Mouse (Mus musculus): ENCODE data around the gene Efna1. TPM values are rescaled to one million over a fixed set of nuclear protein-coding genes. Genes with fewer than 3 reads are reported as not detected.

Gene Efna1
- total RNA-seq, 4 experiments from 2014 or later: 15.9 to 28.0 (median 21.0) TPM

DNA sequence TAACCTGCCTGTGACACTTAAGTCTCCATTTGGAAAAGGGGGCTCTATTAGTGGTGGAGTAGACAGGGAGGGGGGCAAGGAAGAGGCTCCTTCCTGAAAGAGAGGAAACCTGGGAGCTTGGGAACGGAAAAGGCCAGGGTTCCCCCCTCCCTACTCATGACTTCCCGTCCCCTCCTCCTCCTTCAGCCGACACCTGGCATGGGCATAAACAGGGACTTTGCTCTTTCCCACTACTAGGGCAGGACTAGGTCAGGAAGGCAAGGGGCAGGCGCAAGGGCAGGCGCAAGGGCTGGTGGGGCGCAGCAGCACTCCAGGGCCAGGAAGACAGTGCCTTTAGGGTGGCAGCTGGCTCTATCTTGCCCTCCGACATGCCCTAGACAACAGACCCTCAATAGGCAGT lies 2.8 kb downstream of the Efna1 start:
- DNase-seq: peak; percentile 52

DNA sequence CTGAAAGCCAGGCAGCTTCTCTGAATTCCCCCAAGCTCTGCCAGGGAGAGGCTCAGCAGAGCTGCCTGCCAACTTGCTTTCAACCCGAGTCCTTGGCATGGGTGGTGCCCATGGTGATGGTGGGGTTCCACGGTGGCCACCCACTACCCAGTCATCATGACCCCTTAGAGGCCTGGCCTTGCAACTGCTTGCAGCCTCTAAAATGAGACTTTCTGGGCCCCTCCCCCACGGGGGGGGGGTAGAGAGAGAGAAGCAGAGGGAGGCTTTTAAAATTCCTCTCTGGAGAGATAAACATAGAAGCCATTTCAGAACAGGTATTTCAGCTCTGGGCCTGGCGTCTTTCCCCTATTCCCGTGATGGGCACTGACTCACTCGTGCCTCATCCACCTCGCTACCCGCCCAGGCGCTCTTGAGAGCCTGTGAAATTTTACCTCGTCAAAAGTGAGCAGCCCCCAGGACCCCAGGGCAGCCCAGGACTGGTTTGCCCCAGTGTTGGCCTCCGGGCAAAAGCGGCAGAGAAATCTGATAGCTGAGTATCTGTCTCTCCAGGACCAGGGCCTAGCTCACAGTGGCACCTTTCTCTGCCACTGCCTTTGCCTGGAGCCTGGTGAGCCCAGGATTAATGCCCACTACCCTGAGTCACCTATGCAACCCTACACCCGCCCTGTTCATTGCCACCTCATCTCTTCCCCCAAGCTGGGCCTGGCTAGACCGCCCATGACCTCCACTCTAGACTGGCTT lies 3.5 kb downstream of the Efna1 start:
- no peak for DNase-seq

- no peak for DNase-seq
Observed at GRCm38 (mm10) chr3:89276061-89276460, 4.9 kb downstream of the Efna1 start.

DNA sequence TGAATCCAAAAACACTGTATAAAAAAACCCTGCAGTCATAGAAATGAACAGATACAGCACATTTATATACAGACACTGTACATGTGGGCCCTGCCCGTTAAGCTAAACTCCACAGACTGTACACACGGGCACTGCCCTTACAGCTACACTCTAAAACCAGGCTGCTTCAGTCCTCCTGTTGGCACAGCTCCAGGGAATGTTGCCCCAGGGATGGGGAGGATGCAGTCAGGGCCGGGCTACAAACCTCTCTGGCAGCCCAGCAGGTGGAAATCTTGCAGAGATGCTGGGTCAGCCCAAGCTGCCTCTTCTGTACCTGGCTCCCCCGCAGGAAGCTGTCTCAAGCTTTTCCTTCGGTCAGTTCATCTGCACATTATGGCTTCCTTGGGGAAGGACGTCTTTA lies 9.2 kb downstream of the Efna1 start:
- no peak for DNase-seq

- DNase-seq: no peak
Observed at GRCm38 (mm10) chr3:89270891-89271290, 10.1 kb downstream of the Efna1 start.

- peak; percentile 76 for DNase-seq
Observed at GRCm38 (mm10) chr3:89270051-89270755, 10.7 kb downstream of the Efna1 start, which contains the start of gene Slc50a1. Slc50a1 (minus strand) TSS chr3:89270570.

GRCm38 (mm10) chr3:89268916-89269315 lies 12.0 kb downstream of the Efna1 start:
- DNase-seq: no peak

GRCm38 (mm10) chr3:89266439-89266893 lies 14.5 kb downstream of the Efna1 start:
- DNase-seq: peak; percentile 73

GRCm38 (mm10) chr3:89262417-89262816 lies 18.5 kb downstream of the Efna1 start:
- no peak for DNase-seq

DNA sequence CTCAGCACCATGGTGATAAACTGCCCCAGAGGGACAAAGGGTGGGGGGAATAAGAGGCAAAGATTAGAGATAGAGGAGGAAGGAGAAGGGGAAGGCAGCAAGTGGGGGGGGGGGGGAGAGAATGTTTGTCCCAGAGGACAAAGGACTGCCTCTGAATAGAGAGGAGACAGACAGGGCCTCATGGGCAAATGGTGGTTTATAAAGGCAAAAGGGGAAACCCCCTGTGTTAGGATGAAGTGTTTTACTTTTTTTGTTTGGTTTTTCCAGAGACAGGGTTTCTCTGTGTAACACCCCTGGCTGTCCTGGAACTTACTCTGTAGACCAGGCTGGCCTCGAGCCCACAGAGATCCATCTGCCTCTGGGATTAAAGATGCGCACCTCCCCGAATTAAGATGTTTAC lies 20.7 kb downstream of the Efna1 start:
- DNase-seq: no peak

DNA sequence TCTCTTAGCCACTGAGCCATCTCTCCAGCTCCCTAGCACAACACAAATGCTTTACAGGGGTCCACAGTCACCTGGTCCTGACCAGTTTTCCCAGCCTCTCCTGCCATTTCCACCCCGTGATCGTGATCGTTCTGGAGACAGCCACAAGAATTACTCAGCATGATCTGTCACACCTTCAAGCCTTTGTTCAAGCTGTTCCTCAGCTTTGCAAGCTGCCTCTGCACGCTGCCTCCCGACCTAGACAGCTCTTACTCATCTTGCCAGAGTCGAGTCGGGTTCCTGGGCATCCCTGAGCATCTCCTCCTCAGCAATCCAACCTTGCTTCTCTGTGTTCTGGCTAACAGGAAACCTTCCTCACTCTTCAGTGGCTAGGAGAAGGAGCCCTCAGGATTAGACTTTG lies 21.9 kb downstream of the Efna1 start, which contains the start of gene Dpm3:
Gene Dpm3 (plus strand): TSS at position 283 of the 400 bp plus-strand sequence.
- DNase-seq: no peak

DNA sequence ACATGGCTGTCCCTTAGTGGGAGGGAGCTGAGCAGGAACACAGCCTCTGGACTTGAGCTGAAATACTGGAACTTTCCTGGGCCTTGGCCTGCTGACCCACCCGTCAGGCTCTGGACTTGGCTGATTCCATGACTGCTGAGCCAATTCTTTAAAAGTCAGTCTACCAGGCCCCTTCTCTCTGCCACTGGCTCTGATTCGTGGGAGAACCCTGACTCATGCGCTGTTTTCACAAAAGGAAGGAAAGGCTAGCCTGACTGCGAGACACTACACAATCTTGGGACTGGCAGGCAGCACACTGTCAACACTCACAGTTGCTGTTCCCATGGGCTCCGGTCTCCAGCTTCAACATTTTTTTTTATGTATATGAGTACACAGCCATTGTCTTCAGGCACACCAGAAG lies 24.8 kb downstream of the Efna1 start:
- DNase-seq: no peak

DNA sequence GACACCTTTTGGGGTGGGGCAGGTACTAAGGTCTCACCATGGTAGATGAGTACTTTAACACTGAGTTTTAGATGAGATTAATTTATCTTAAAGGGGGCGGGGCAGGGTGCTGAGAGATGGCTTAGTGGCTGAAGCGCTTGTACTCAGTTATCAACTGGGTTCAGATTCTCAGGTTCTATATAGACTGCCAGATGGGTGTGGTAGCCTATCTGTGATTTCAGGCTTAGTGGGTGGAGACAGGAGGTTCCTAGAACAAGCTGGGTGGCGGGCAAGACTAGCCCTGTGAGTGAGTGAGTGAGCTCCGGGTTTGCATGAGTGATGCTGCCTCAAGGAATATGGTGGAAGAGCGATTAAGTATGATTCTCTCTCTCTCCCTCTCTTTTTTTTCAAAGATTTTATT lies 25.9 kb downstream of the Efna1 start:
- no peak for DNase-seq

- no peak for DNase-seq
Observed at GRCm38 (mm10) chr3:89251365-89251895, 29.5 kb downstream of the Efna1 start.

- no peak for DNase-seq
Observed at GRCm38 (mm10) chr3:89250435-89251040, 30.4 kb downstream of the Efna1 start.

- DNase-seq: no peak
Observed at GRCm38 (mm10) chr3:89247466-89247865, 33.5 kb downstream of the Efna1 start.

DNA sequence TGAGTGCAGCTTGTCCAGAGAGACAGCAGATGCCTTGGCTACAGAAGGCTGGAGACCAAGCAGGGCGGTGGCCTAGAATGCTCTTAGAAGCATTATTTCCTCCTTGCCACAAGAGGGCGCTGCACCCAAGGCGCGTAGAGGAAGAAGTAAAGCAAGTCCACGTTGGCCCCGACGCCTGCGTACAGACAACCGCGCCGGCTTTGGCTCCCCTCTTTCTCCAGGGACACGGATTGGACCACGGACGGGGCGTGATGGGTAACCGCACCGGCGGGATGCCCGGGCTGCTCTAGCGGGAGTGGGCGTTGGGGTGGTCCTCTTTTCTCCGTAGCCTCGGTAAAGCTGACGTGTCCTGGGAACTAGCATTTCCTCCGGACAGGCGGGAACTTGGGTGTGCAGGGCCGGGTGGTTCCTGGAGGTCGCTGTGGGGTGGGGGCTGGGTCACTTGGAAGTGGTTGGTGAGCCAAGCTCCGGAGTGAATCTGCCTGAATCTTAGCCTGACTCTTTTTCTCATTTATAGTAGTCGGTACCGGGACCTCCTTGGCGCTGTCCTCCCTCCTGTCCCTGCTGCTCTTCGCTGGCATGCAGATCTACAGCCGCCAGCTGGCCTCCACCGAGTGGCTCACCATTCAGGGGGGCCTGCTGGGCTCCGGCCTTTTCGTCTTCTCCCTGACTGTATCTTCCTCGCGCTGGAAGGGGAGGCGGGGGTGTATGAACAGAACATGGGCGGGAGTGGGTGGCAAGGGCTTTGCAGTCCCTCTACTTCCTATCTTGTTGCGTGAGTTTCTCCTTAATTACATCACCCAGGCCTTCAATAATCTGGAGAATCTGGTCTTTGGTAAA lies 34.5 kb downstream of the Efna1 start, which contains the start of gene Trim46:
Gene Trim46 (minus strand): TSS at position 49 of the 840 bp plus-strand sequence.
- DNase-seq: peak; percentile 84

DNA sequence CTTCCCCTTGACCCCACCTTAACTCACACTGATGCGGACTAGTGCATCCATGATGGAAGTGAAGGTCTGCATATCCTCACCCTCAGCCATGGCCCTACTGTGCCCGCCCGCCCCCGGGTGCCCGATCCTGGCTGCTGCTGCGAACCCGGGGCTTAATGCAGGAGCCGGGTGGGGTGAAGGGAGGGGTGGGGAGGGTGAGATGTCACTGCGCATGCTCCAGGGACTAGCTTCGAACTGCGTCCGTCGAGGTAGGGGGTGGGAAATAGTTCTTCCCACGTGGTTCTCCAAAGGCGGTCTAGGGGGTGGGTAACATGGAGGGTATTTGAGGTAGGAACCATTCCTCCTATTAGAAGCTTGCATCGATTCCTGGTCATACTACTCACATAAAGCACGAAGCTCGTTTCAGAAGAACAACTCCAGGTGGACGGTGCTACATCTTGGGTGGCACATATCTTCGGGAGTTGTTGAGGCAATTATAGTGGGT lies 35.2 kb downstream of the Efna1 start, which contains the start of gene Krtcap2:
Gene Krtcap2 (plus strand): TSS at position 279 of the 484 bp plus-strand sequence.
- no peak for DNase-seq

DNA sequence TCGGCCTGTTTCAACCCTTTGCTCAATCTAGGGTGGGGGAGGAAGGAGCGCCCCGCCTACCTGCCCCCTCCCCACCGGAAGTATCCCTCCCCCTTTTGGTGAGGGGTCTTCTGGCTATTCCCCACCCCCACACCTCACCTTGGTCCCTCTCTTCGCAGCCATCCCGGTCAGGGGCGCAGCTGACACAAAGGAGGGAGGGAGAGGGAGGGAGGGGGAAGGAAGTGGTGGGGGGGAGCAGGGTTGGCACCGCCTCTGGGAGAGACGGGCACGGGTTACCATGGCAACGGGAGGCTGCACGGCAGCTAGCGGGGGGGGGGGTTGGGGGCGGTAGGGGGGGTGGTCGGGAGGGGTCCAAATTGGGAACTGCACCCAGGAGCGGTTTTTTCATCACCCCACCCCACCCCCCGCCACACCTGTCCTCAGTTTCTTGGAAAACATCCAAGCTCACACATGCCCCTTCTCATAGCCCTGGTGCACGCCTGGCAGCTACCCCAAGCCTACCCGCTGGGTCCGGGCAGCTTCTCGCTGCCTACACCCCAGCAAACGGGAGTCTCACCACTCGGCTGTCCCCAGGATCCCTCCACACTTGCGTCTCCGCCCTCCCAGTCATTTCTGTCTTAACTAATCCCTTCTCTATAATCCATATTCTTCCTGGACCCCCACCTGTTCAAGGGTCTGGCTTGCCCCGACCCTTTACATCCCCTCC lies 35.8 kb downstream of the Efna1 start:
- DNase-seq: no peak

- no peak for DNase-seq
Observed at GRCm38 (mm10) chr3:89244158-89244981, 36.6 kb downstream of the Efna1 start.
